Comparison of ENCODE assay signal across 8 mouse cellular contexts in the genomic region with DNA sequence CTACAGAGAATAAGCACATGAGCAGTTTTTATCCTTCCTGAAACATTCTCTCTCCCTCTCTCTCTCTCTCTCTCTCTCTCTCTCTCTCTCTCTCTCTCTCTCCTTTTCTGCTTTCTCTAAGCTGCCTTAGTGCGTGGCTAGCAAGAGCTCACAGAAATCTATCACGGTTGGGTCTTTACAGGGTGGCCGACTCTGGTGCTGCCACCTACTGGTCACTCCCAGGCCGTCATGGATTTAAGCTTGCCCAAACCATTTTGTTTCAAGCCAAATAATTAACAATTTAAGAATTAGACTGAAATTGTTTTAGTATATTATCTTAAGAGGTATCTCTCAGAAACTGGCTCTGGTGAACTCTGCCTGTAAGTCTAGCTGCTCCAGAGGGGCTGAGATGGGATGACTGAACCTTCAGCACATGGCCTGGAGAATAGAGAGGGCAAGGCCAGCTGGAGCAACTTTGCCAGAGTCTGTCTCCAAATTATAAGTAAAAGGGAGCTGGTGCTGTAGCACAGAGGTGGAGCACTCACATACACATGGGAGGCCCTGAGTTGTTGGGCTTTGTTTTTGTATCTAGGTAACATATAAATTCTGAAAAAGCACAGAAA. TPM values are rescaled to one million over a fixed set of nuclear protein-coding genes. Genes with fewer than 3 reads are reported as not detected.
DNase-seq lines count a peak whose midpoint lies in the region; ATAC-seq lines count a peak whose summit lies in the region.

No protein-coding gene starts in this region.

- H3K4me1 ChIP-seq in heart, embryonic 10.5 days, result no peaks in the 10 kb centered on the region
- H3K4me1 ChIP-seq in embryonic facial prominence, embryonic 11.5 days (ENCODE audit: control insufficient read depth, insufficient read depth, low read length), result no peaks in the 10 kb centered on the region

- no peak overlapping the region for H3K9ac ChIP-seq in embryonic facial prominence, embryonic 11.5 days (replicated peaks; ENCODE audit: low read length)

- WGBS in heart, embryonic 10.5 days, result 0% methylated on average over 4 of the region's 4 CpGs
- 3% methylated on average over 4 of the region's 4 CpGs for WGBS in embryonic facial prominence, embryonic 11.5 days

- no peak overlapping the region for H3K4me2 ChIP-seq in embryonic facial prominence, embryonic 11.5 days (ENCODE audit: low read depth, low read length)

- H3K27me3 ChIP-seq in heart, embryonic 10.5 days (ENCODE audit: insufficient read depth, poor library complexity, severe bottlenecking), result no peaks in the 10 kb centered on the region
- no peaks in the 10 kb centered on the region for H3K27me3 ChIP-seq in embryonic facial prominence, embryonic 11.5 days (ENCODE audit: control insufficient read depth, insufficient read depth, low read length)

- H3K36me3 ChIP-seq in heart, embryonic 10.5 days, result no peaks in the 10 kb centered on the region
- H3K36me3 ChIP-seq in embryonic facial prominence, embryonic 11.5 days (replicated peaks; ENCODE audit: control insufficient read depth, insufficient read depth, low read depth, low read length), result no peaks in the 10 kb centered on the region

- ATAC-seq in embryonic facial prominence, embryonic 11.5 days (replicated peaks; ENCODE audit: insufficient number of reproducible peaks, low FRiP score, low TSS enrichment, low read depth), result no peak
- ATAC-seq in hematopoietic stem cell, adult 5-6 weeks (replicated peaks in 1 of 2; ENCODE audit: insufficient read depth in 1 of 2, low FRiP score in 2 of 2, low TSS enrichment in 1 of 2, low read depth in 1 of 2, poor library complexity in 2 of 2, severe bottlenecking in 2 of 2), result peak; percentile 65 to 75
- ATAC-seq in megakaryocyte, adult 5-6 weeks (ENCODE audit: poor library complexity, severe bottlenecking), result peak; percentile 76

- peak; percentile 19 to 67 for DNase-seq in heart, adult 18-20 months
- DNase-seq in heart, embryonic 10.5 days (ENCODE audit: low spot score), result no peak
- DNase-seq in adrenal gland, postnatal 14 days, result peak; percentile 71
- peak; percentile 81 for DNase-seq in embryonic facial prominence, embryonic 11.5 days (ENCODE audit: low spot score)
- DNase-seq in layer of hippocampus, postnatal 10 days (ENCODE audit: low spot score in 2 of 2), result peak; percentile 65 to 74
- peak; percentile 36 for DNase-seq in right cerebral cortex, adult 18-20 months

- no peaks in the 10 kb centered on the region for H3K9me3 ChIP-seq in heart, embryonic 10.5 days
- H3K9me3 ChIP-seq in embryonic facial prominence, embryonic 11.5 days (replicated peaks; ENCODE audit: control insufficient read depth, low read length), result no peaks in the 10 kb centered on the region

- no peak overlapping the region for H3K27ac ChIP-seq in heart, embryonic 10.5 days
- H3K27ac ChIP-seq in embryonic facial prominence, embryonic 11.5 days (replicated peaks; ENCODE audit: low read depth, low read length), result no peak overlapping the region

- no peak overlapping the region for H3K4me3 ChIP-seq in heart, embryonic 10.5 days
- no peak overlapping the region for H3K4me3 ChIP-seq in embryonic facial prominence, embryonic 11.5 days (ENCODE audit: low read depth, low read length)

RNA-seq across cellular contexts. Expression of a gene that starts 23.7 kb away (rescaled TPM):
- 1 to 10 TPM in 1 of 2 experiments, under 1 TPM in 1; 0.74 to 1.3 TPM for total RNA-seq in heart, adult 18-20 months (2021)
- polyA plus RNA-seq in heart, embryonic 10.5 days (2016; fragmentation: Nextera tagmentation; extraction: Ambion mirVana), result 0.73 and 1.2 TPM in 2 replicates
- total RNA-seq in adrenal gland, postnatal 14 days (2021), result 0.56 and 1.1 TPM in 2 replicates
- 2.8 and 4.1 TPM in 2 replicates for polyA plus RNA-seq in embryonic facial prominence, embryonic 11.5 days (2014; fragmentation: Nextera tagmentation; extraction: Ambion mirVana)
- total RNA-seq in hematopoietic stem cell, adult 5-6 weeks (2017), result not detected in 2 replicates
- 1 to 10 TPM; 1.6 to 2.5 TPM for total RNA-seq in layer of hippocampus, postnatal 10 days (2021)
- total RNA-seq in megakaryocyte, adult 5-6 weeks (2015), result not detected in 2 replicates
- not detected in 2 replicates for total RNA-seq in megakaryocyte, adult 5-6 weeks (2017)
